Mouse (Mus musculus): ENCODE measurements around the gene S1pr2. TPM values are rescaled to one million over a fixed set of nuclear protein-coding genes. Genes with fewer than 3 reads are reported as not detected.

Gene S1pr2
- polyA plus RNA-seq, 1 experiment from 2014 or later, result 11.4 TPM

DNA sequence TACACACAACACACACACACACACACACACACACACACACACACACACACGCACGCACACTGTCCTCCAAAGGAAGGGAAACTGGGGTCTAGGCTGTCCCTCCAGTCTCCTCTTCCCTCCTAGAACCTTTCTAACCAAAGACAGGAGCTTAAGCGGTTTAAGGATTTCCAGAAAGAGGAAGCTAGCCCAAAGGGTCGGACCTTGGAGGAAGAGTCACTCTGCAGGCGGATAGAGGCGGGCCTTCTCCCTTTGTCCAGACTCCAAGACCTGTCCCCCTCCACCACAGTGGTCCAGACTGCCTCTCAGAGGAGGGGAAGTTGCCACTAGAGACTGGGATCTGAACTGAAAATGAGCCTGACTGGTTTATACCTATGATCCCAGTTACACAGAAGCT lies 2.9 kb downstream of the S1pr2 start:
- 62% methylated on average over 6 of the region's 6 CpGs for WGBS
- Histone ChIP-seq H3K9me3 (ENCODE audit: control insufficient read depth) (no peaks in the 10 kb centered on the region), H3K9ac (ENCODE audit: low read depth, low read length) (no peak overlapping the region), H3K4me2 (replicated peaks; ENCODE audit: low read depth) (peak overlapping the region; percentile 40), H3K27me3 (replicated peaks; ENCODE audit: control insufficient read depth, insufficient read depth, low read length) (no peaks in the 10 kb centered on the region), H3K4me3 (ENCODE audit: low read depth, low read length) (no peak overlapping the region), H3K36me3 (ENCODE audit: control insufficient read depth, insufficient read depth) (peaks cover 4% of the 10 kb centered on the region; the same call in 1 of the 2 replicates), H3K4me1 (replicated peaks; ENCODE audit: control insufficient read depth, insufficient read depth, low read length) (peaks cover 9% of the 10 kb centered on the region), H3K27ac (ENCODE audit: low read depth, low read length) (peak overlapping the region; percentile 21)
- TF ChIP-seq CTCF (IDR thresholded peaks at IDR 0.05; ENCODE audit: low read depth), result no peak
- no peak for ATAC-seq

DNA sequence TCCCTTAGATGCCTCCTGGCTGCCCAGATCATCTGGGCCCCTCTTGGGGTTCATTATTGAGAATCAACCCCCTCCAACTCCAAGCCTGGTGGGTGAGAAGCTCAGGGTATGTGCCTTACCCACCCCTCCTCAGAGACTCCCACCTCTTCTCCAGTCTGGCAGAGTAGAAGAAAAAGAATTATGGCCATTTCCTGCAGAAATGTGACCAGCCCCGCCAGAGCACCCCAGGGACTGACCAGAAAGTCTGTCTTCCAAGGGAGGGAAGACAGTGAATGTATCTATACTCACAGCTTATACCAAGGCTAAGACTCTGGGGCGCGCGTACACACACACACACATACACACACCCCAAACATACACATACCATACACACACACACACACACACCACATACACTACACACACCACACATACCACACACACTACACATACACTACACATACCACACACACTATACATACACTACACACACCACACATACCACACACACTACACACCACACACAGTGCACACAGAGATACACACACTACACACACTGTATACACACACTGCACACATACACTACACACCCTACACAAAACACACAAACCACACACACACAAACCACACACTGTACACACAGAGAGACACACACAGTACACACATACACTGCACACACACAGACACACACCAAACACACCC lies 3.4 kb downstream of the S1pr2 start:
- H3K4me1 ChIP-seq (replicated peaks; ENCODE audit: control insufficient read depth, insufficient read depth, low read length), result peaks cover 9% of the 10 kb centered on the region
- no peak overlapping the region for H3K9ac ChIP-seq (ENCODE audit: low read depth, low read length)
- no peak overlapping the region; the same call in 1 of the 2 replicates for H3K27ac ChIP-seq (ENCODE audit: low read depth, low read length)
- H3K36me3 ChIP-seq (ENCODE audit: control insufficient read depth, insufficient read depth), result peaks cover 9% of the 10 kb centered on the region; the same call in 1 of the 2 replicates
- H3K4me2 ChIP-seq (replicated peaks; ENCODE audit: low read depth), result peak overlapping the region; percentile 40; the same call in 1 of the 2 replicates
- no peaks in the 10 kb centered on the region for H3K27me3 ChIP-seq (replicated peaks; ENCODE audit: control insufficient read depth, insufficient read depth, low read length)
- H3K4me3 ChIP-seq (ENCODE audit: low read depth, low read length), result no peak overlapping the region
- WGBS, result 67% methylated on average over 4 of the region's 4 CpGs
- no peak for TF ChIP-seq CTCF (IDR thresholded peaks at IDR 0.05; ENCODE audit: low read depth)
- no peak for ATAC-seq
- no peaks in the 10 kb centered on the region for H3K9me3 ChIP-seq (ENCODE audit: control insufficient read depth)

GRCm38 (mm10) chr9:20972141-20972992 lies 4.2 kb downstream of the S1pr2 start:
- no peaks in the 10 kb centered on the region for H3K9me3 ChIP-seq (ENCODE audit: control insufficient read depth)
- peak overlapping the region; percentile 40 for H3K4me2 ChIP-seq (replicated peaks; ENCODE audit: low read depth)
- 0 out of 2 replicates have a peak, but pooled peaks have one; percentile 8 for ATAC-seq
- 0 out of 2 replicates have a peak overlapping the region, but pooled peaks have one; percentile 1 for H3K4me3 ChIP-seq (ENCODE audit: low read depth, low read length)
- no peak overlapping the region for H3K9ac ChIP-seq (ENCODE audit: low read depth, low read length)
- H3K4me1 ChIP-seq (replicated peaks; ENCODE audit: control insufficient read depth, insufficient read depth, low read length), result peaks cover 9% of the 10 kb centered on the region
- H3K27ac ChIP-seq (ENCODE audit: low read depth, low read length), result peak overlapping the region; percentile 83
- H3K36me3 ChIP-seq (ENCODE audit: control insufficient read depth, insufficient read depth), result peaks cover 17% of the 10 kb centered on the region
- TF ChIP-seq CTCF (IDR thresholded peaks at IDR 0.05; ENCODE audit: low read depth), result no peak
- no peaks in the 10 kb centered on the region for H3K27me3 ChIP-seq (replicated peaks; ENCODE audit: control insufficient read depth, insufficient read depth, low read length)
- 38% methylated on average over 28 of the region's 28 CpGs for WGBS

- Histone ChIP-seq H3K4me3 (ENCODE audit: low read depth, low read length) (no peak overlapping the region), H3K27me3 (replicated peaks; ENCODE audit: control insufficient read depth, insufficient read depth, low read length) (no peaks in the 10 kb centered on the region), H3K9me3 (ENCODE audit: control insufficient read depth) (no peaks in the 10 kb centered on the region), H3K27ac (ENCODE audit: low read depth, low read length) (peak overlapping the region; percentile 83), H3K9ac (ENCODE audit: low read depth, low read length) (no peak overlapping the region), H3K36me3 (ENCODE audit: control insufficient read depth, insufficient read depth) (peaks cover 23% of the 10 kb centered on the region), H3K4me1 (replicated peaks; ENCODE audit: control insufficient read depth, insufficient read depth, low read length) (peaks cover 9% of the 10 kb centered on the region), H3K4me2 (replicated peaks; ENCODE audit: low read depth) (peak overlapping the region; percentile 40; the same call in 1 of the 2 replicates)
- no peak for ATAC-seq
- WGBS, result 51% methylated on average over 7 of the region's 7 CpGs
- no peak for TF ChIP-seq CTCF (IDR thresholded peaks at IDR 0.05; ENCODE audit: low read depth)
These were observed 4.8 kb downstream of the S1pr2 start for GRCm38 (mm10) chr9:20971751-20972140.

GRCm38 (mm10) chr9:20966747-20967146 lies 9.8 kb downstream of the S1pr2 start:
- H3K36me3 ChIP-seq (ENCODE audit: control insufficient read depth, insufficient read depth), result peaks cover 28% of the 10 kb centered on the region
- no peak for TF ChIP-seq CTCF (IDR thresholded peaks at IDR 0.05; ENCODE audit: low read depth)
- WGBS, result 74% methylated on average over 5 of the region's 5 CpGs

GRCm38 (mm10) chr9:20966008-20966407 lies 10.6 kb downstream of the S1pr2 start:
- no peaks in the 10 kb centered on the region for H3K4me1 ChIP-seq (replicated peaks; ENCODE audit: control insufficient read depth, insufficient read depth, low read length)
- WGBS, result 81% methylated on average over 3 of the region's 3 CpGs
- no peak overlapping the region for H3K9ac ChIP-seq (ENCODE audit: low read depth, low read length)
- TF ChIP-seq CTCF (IDR thresholded peaks at IDR 0.05; ENCODE audit: low read depth), result no peak
- H3K4me2 ChIP-seq (replicated peaks; ENCODE audit: low read depth), result no peak overlapping the region
- H3K27ac ChIP-seq (ENCODE audit: low read depth, low read length), result no peak overlapping the region
- no peaks in the 10 kb centered on the region for H3K27me3 ChIP-seq (replicated peaks; ENCODE audit: control insufficient read depth, insufficient read depth, low read length)
- no peaks in the 10 kb centered on the region for H3K9me3 ChIP-seq (ENCODE audit: control insufficient read depth)
- H3K4me3 ChIP-seq (ENCODE audit: low read depth, low read length), result no peak overlapping the region
- ATAC-seq, result no peak
- peaks cover 28% of the 10 kb centered on the region for H3K36me3 ChIP-seq (ENCODE audit: control insufficient read depth, insufficient read depth)

More at GRCm38 (mm10) chr9:20966747-20967146, 9.8 kb downstream of the S1pr2 start:
- Histone ChIP-seq H3K4me3 (ENCODE audit: low read depth, low read length) (no peak overlapping the region), H3K27me3 (replicated peaks; ENCODE audit: control insufficient read depth, insufficient read depth, low read length) (no peaks in the 10 kb centered on the region), H3K4me1 (replicated peaks; ENCODE audit: control insufficient read depth, insufficient read depth, low read length) (no peaks in the 10 kb centered on the region), H3K4me2 (replicated peaks; ENCODE audit: low read depth) (no peak overlapping the region), H3K9me3 (ENCODE audit: control insufficient read depth) (no peaks in the 10 kb centered on the region), H3K9ac (ENCODE audit: low read depth, low read length) (no peak overlapping the region), H3K27ac (ENCODE audit: low read depth, low read length) (no peak overlapping the region)
- no peak for ATAC-seq

Data from intestine, postnatal 0 days (tissue).